Mouse (Mus musculus) lung, adult 2 months (tissue): ENCODE results near the gene Gm18596.
"Not testable (repeated sequence)": the region's sequence is repeated elsewhere in the genome, so short reads cannot be mapped to it uniquely, and the experiment has no call there.

ENCODE experiments used
- CTCF ChIP-seq: fragments of 200-500 bp; IDR thresholded peaks from 2 replicates; pipeline ENCODE4 v1.5.1; 2011; ENCODE audit warnings: mild to moderate bottlenecking, low read length, control low read depth; ENCODE audit not compliant: insufficient read depth
- POLR2A ChIP-seq: fragments of 200-500 bp; IDR thresholded peaks from 2 replicates; pipeline ENCODE4 v1.6.1; 2011; ENCODE audit warnings: low read depth, mild to moderate bottlenecking, control low read depth, low read length, borderline replicate concordance; ENCODE audit errors: extremely low read depth

- TF ChIP-seq CTCF, POLR2A: not testable (repeated sequence)
These were observed 34.4 kb upstream of the Gm18596 start, which contains the start of gene Gm7138 for GRCm38 (mm10) chr10:77776844-77777243.
